Mouse (Mus musculus) megakaryocyte, embryonic 14.5 days (primary cell): ENCODE results near the gene Sdc3. TPM values are rescaled to one million over a fixed set of nuclear protein-coding genes. Genes with fewer than 3 reads are reported as not detected.

Source experiments
- H3K27me3 ChIP-seq: replicated peaks from 2 replicates; pipeline ENCODE3; 2012; ENCODE audit warnings: inconsistent platforms
- H3K36me3 ChIP-seq: replicated peaks from 2 replicates; pipeline ENCODE3; 2012; ENCODE audit warnings: low read length, inconsistent platforms, mixed read lengths
- H3K4me1 ChIP-seq: 2 replicates; pipeline ENCODE4 v1.6.1; 2012; ENCODE audit warnings: inconsistent platforms
- H3K4me3 ChIP-seq: replicated peaks from 2 replicates; pipeline ENCODE3; 2012; ENCODE audit warnings: moderate library complexity, mild to moderate bottlenecking, inconsistent platforms
- H3K9me3 ChIP-seq: 2 replicates; pipeline ENCODE4 v1.6.1; 2012; ENCODE audit warnings: inconsistent platforms
- FLI1 ChIP-seq: IDR thresholded peaks from 2 replicates; pipeline ENCODE4 v1.6.1; 2012; ENCODE audit warnings: low read length, inconsistent platforms, mixed read lengths
- GATA1 ChIP-seq: IDR thresholded peaks from 3 replicates; pipeline ENCODE4 v1.6.1; 2012; ENCODE audit warnings: mixed read lengths, low read length, inconsistent platforms, borderline replicate concordance
- polyA plus RNA-seq: library from polyadenylated mRNA; stranded (reverse); fragments of >175 nt; gene quantifications from 2 replicates; pipeline ENCODE4 v1.2.3, GENCODE M21; 2012; ENCODE audit warnings: low replicate concordance; ENCODE audit not compliant: insufficient read depth

Gene Sdc3
- polyA plus RNA-seq, 1 experiment, result 57.2 TPM

GRCm38 (mm10) chr4:130867940-130868339 lies 75.6 kb downstream of the Sdc3 start:
- peaks cover 76% of the 10 kb centered on the region for H3K27me3 ChIP-seq
- H3K36me3 ChIP-seq, result no peaks in the 10 kb centered on the region
- no peak overlapping the region for H3K4me3 ChIP-seq
- no peaks in the 10 kb centered on the region; the same call in 1 of the 2 replicates for H3K4me1 ChIP-seq
- H3K9me3 ChIP-seq, result peaks cover 10% of the 10 kb centered on the region; the same call in 1 of the 2 replicates
- TF ChIP-seq FLI1 (no peak), GATA1 (no peak)

DNA sequence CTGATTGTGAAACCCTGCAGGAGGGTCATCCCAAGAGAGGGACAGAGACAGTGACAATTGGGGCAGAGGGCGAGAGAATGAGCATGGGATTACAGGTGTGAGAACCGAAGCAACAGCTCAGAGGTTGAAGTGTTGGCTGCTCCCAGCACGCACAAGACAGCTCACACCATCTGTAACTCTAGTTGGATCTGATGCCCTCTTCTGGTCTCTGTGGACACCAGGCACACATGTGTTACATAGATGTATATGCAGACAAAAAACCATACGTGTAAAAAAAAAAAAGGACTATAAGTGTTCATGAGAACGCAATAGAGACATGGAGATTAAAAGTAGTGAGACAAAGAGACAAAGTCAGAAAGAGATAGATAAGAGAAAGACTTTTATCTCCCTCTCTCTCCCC lies 76.5 kb downstream of the Sdc3 start:
- H3K27me3 ChIP-seq, result peaks cover 72% of the 10 kb centered on the region
- H3K9me3 ChIP-seq, result peaks cover 12% of the 10 kb centered on the region
- H3K4me3 ChIP-seq, result no peak overlapping the region
- no peaks in the 10 kb centered on the region; the same call in 1 of the 2 replicates for H3K4me1 ChIP-seq
- TF ChIP-seq GATA1 (no peak), FLI1 (no peak)
- H3K36me3 ChIP-seq, result no peaks in the 10 kb centered on the region

DNA sequence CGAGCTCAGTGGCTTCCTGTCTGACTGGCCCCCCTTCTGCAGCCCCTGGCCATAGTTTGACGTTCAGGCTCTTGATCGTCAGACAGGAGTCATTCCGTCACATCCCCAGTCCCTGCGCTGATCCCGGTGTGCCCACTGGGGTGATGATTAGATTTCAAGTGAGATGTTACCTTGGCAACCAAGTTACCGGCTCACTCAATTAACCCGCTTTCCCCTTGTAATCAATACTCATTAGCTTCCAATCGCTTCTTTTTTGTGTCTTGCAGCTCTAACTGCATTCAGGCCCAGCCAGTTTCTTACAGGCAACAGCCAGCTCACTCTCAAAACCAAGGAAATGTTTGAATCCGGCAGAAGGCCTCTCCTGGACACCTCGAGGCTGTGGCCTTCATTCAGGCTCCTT lies 80.1 kb downstream of the Sdc3 start:
- H3K27me3 ChIP-seq, result peaks cover 72% of the 10 kb centered on the region
- H3K9me3 ChIP-seq, result peaks cover 8% of the 10 kb centered on the region
- no peak for TF ChIP-seq GATA1
- no peak for TF ChIP-seq FLI1
- H3K36me3 ChIP-seq, result no peaks in the 10 kb centered on the region
- H3K4me1 ChIP-seq, result no peaks in the 10 kb centered on the region; the same call in 1 of the 2 replicates
- H3K4me3 ChIP-seq, result no peak overlapping the region

- peaks cover 3% of the 10 kb centered on the region; the same call in 1 of the 2 replicates for H3K4me1 ChIP-seq
- H3K27me3 ChIP-seq, result peaks cover 69% of the 10 kb centered on the region
- TF ChIP-seq FLI1 (no peak), GATA1 (no peak)
- peaks cover 8% of the 10 kb centered on the region for H3K9me3 ChIP-seq
- no peak overlapping the region for H3K4me3 ChIP-seq
- no peaks in the 10 kb centered on the region for H3K36me3 ChIP-seq
These were observed 81.1 kb downstream of the Sdc3 start for GRCm38 (mm10) chr4:130873440-130873839.

DNA sequence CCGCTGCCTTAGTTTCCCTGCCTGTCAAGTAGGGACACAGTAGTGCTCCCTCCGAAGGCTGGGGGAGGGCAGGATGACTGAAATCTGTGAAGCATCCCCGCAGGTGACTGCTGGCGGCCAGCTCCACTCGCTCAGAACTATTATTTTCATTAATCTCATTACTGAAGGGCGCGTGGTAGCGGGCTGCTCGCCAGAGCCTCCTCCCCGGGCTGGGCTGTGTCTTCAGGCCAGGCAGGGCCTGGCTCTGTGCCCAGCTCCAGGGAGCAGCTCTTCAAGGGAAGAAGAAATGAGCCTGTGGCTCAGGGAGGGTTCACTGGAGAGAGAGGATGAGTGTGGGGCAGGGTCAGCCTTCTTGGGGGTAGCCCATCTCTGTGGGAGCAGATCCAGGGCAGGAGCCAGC lies 82.3 kb downstream of the Sdc3 start:
- H3K27me3 ChIP-seq, result peaks cover 68% of the 10 kb centered on the region
- peaks cover 8% of the 10 kb centered on the region for H3K9me3 ChIP-seq
- H3K4me1 ChIP-seq, result peaks cover 10% of the 10 kb centered on the region
- no peaks in the 10 kb centered on the region for H3K36me3 ChIP-seq
- H3K4me3 ChIP-seq, result no peak overlapping the region
- TF ChIP-seq GATA1 (no peak), FLI1 (no peak)

Other genes with a start within 250 kb of the Sdc3 start
- not detected in 2 replicates for gene Nkain1, start 218.4 kb upstream of the Sdc3 start, polyA plus RNA-seq
- 6.7 and 7.0 TPM in 2 replicates for gene Pum1, start 129.2 kb upstream of the Sdc3 start, polyA plus RNA-seq
- 2,077 and 24,581 TPM in 2 replicates for gene Laptm5, start 120.6 kb downstream of the Sdc3 start, polyA plus RNA-seq
- 1.1 and 4.1 TPM in 2 replicates for gene Matn1, start 151.8 kb downstream of the Sdc3 start, polyA plus RNA-seq